7 mouse cellular contexts compared by ENCODE assay signal in the genomic region with DNA sequence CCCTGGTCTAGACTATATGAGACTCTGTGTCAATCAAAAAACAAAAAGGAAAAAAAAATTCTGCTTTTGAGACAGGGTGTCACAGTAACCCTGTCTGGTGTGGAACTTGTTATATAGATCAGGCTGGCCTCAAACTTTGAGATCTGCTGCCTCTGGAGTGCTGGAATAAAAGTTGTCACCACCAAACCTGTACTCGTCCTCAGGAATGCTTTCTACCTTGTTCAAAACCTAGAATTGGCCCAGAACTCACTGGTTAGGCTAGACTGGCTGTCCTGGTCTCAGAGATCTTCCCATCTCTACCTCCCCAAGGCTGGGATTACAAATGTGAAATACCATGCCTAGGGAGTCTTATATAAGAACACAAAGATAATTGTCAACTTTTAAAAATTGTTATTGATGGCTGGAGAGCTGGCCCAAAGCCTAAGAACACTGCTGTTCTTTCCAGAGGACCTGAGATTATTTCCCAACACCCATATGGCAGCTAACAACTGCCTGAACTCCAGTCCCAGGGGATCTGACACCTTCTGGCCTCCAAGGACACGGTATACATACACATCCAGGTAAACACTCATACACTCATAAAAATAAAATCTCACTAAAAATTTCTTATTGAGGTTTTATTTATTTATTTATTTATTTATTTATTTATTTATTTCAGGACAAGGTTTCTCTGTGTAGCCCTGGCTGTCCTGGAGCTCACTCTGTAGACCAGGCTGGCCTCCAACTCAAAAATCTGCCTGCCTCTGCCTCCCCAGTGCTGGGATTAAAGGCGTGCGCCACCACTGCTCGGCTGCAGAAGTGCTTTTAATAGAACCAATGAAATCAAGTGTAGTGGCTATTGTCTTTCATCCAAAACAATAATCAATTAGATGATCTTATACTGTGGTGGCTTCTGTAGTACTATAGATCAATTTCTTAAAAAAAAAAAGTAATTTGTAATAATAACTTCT. TPM values are rescaled to one million over a fixed set of nuclear protein-coding genes. Genes with fewer than 3 reads are reported as not detected.
DNase-seq lines count a peak whose midpoint lies in the region; ATAC-seq and TF ChIP-seq lines count a peak whose summit lies in the region.

No protein-coding gene starts in this region.

- no peaks in the 10 kb centered on the region for H3K27me3 ChIP-seq in liver, adult 2 months (ENCODE audit: control insufficient read depth, insufficient read depth, low read length)
- no peaks in the 10 kb centered on the region for H3K27me3 ChIP-seq in embryonic facial prominence, embryonic 15.5 days
- H3K27me3 ChIP-seq in intestine, postnatal 0 days (replicated peaks; ENCODE audit: control insufficient read depth, insufficient read depth, low read length), result no peaks in the 10 kb centered on the region
- H3K27me3 ChIP-seq in neural tube, embryonic 15.5 days (replicated peaks), result no peaks in the 10 kb centered on the region

- H3K79me2 ChIP-seq in liver, adult 2 months (ENCODE audit: control insufficient read depth, insufficient read depth, low read length), result peaks cover 6% of the 10 kb centered on the region; the same call in 1 of the 2 replicates

- WGBS in liver, adult 2 months, result 73% methylated on average over 5 of the region's 5 CpGs
- 86% methylated on average over 5 of the region's 5 CpGs for WGBS in embryonic facial prominence, embryonic 15.5 days
- 89% methylated on average over 5 of the region's 5 CpGs for WGBS in intestine, postnatal 0 days
- 95% methylated on average over 5 of the region's 5 CpGs for WGBS in neural tube, embryonic 15.5 days

- peak; percentile 46 for DNase-seq in liver, adult 2 months (ENCODE audit: extremely low read depth, low read depth, low spot score)
- no peak for DNase-seq in liver
- DNase-seq in spleen, postnatal 36 days (ENCODE audit: low spot score in 2 of 2), result no peak
- DNase-seq in layer of hippocampus, postnatal 25 days (ENCODE audit: extremely low spot score in 1 of 2, low spot score in 1 of 2), result no peak

- H3K4me3 ChIP-seq in liver, adult 2 months (ENCODE audit: insufficient read depth, low read depth, low read length), result no peak overlapping the region
- no peak overlapping the region for H3K4me3 ChIP-seq in embryonic facial prominence, embryonic 15.5 days (replicated peaks)
- H3K4me3 ChIP-seq in intestine, postnatal 0 days (ENCODE audit: low read depth, low read length), result no peak overlapping the region
- no peak overlapping the region for H3K4me3 ChIP-seq in neural tube, embryonic 15.5 days (replicated peaks)

- no peak overlapping the region for H3K9ac ChIP-seq in liver, adult 2 months (ENCODE audit: low read depth, low read length)
- H3K9ac ChIP-seq in embryonic facial prominence, embryonic 15.5 days, result no peak overlapping the region
- no peak overlapping the region for H3K9ac ChIP-seq in intestine, postnatal 0 days (ENCODE audit: low read depth, low read length)
- H3K9ac ChIP-seq in neural tube, embryonic 15.5 days (replicated peaks), result no peak overlapping the region

- H3K4me1 ChIP-seq in liver, adult 2 months (ENCODE audit: control insufficient read depth, insufficient read depth, low read length), result peaks cover 2% of the 10 kb centered on the region; the same call in 1 of the 2 replicates
- peaks cover 6% of the 10 kb centered on the region; the same call in 1 of the 2 replicates for H3K4me1 ChIP-seq in embryonic facial prominence, embryonic 15.5 days
- 0 out of 2 replicates have a peak, but pooled peaks cover 5% of the 10 kb centered on the region for H3K4me1 ChIP-seq in intestine, postnatal 0 days (replicated peaks; ENCODE audit: control insufficient read depth, insufficient read depth, low read length)
- H3K4me1 ChIP-seq in neural tube, embryonic 15.5 days, result peaks cover 17% of the 10 kb centered on the region

- peak overlapping the region; percentile 72; the same call in 1 of the 2 replicates for H3K4me2 ChIP-seq in embryonic facial prominence, embryonic 15.5 days (replicated peaks)
- H3K4me2 ChIP-seq in intestine, postnatal 0 days (replicated peaks; ENCODE audit: low read depth), result peak overlapping the region; percentile 93; the same call in 1 of the 2 replicates
- no peak overlapping the region for H3K4me2 ChIP-seq in neural tube, embryonic 15.5 days

- ATAC-seq in embryonic facial prominence, embryonic 15.5 days (ENCODE audit: insufficient number of reproducible peaks, low FRiP score, low TSS enrichment, low read depth), result no peak
- ATAC-seq in intestine, postnatal 0 days, result no peak
- no peak for ATAC-seq in neural tube, embryonic 15.5 days (ENCODE audit: low FRiP score)

- no peak for TF ChIP-seq CTCF in liver, adult 2 months (IDR thresholded peaks at IDR 0.05; ENCODE audit: low read depth, low read length)
- no peak for TF ChIP-seq CTCF in intestine, postnatal 0 days (IDR thresholded peaks at IDR 0.05; ENCODE audit: low read depth)

- no peak for TF ChIP-seq POLR2A in liver, adult 2 months (IDR thresholded peaks at IDR 0.05; ENCODE audit: extremely low read depth, insufficient read depth, low read length)

- H3K36me3 ChIP-seq in liver, adult 2 months (ENCODE audit: control insufficient read depth, insufficient read depth, low read length), result no peaks in the 10 kb centered on the region
- H3K36me3 ChIP-seq in embryonic facial prominence, embryonic 15.5 days, result no peaks in the 10 kb centered on the region
- no peaks in the 10 kb centered on the region for H3K36me3 ChIP-seq in intestine, postnatal 0 days (ENCODE audit: control insufficient read depth, insufficient read depth)
- no peaks in the 10 kb centered on the region for H3K36me3 ChIP-seq in neural tube, embryonic 15.5 days

- H3K27ac ChIP-seq in liver, adult 2 months (replicated peaks; ENCODE audit: insufficient read depth, low read depth, low read length), result peak overlapping the region; percentile 55
- H3K27ac ChIP-seq in embryonic facial prominence, embryonic 15.5 days (replicated peaks), result no peak overlapping the region
- 0 out of 2 replicates have a peak overlapping the region, but pooled peaks have one; percentile 30 for H3K27ac ChIP-seq in intestine, postnatal 0 days (ENCODE audit: low read depth, low read length)
- H3K27ac ChIP-seq in neural tube, embryonic 15.5 days (replicated peaks), result peak overlapping the region; percentile 91

- no peaks in the 10 kb centered on the region for H3K9me3 ChIP-seq in embryonic facial prominence, embryonic 15.5 days (replicated peaks)
- no peaks in the 10 kb centered on the region for H3K9me3 ChIP-seq in intestine, postnatal 0 days (ENCODE audit: control insufficient read depth)
- H3K9me3 ChIP-seq in neural tube, embryonic 15.5 days (replicated peaks), result no peaks in the 10 kb centered on the region

RNA-seq across cellular contexts. Expression of gene Lyrm7, which starts 1.0 kb away (rescaled TPM):
- total RNA-seq in liver, adult 2 months (2014; rRNA removed), result 1.3 and 1.8 TPM in 2 replicates
- 0.46 and 1.2 TPM in 2 replicates for polyA plus RNA-seq in liver, adult 2 months (2012; rRNA removed)
- polyA plus RNA-seq in embryonic facial prominence, embryonic 15.5 days (2015; fragmentation: Nextera tagmentation; extraction: Ambion mirVana), result 8.3 and 10.9 TPM in 2 replicates
- 2.7 and 5.8 TPM in 2 replicates for polyA plus RNA-seq in intestine, postnatal 0 days (2015; fragmentation: Nextera tagmentation; extraction: Ambion mirVana)
- polyA plus RNA-seq in neural tube, embryonic 15.5 days (2015; fragmentation: Nextera tagmentation; extraction: Ambion mirVana), result 10.5 and 11.8 TPM in 2 replicates
- 10 to 100 TPM; 24.0 to 41.7 TPM for total RNA-seq in layer of hippocampus, postnatal 25 days (2021)

RNA-seq across cellular contexts. Expression of gene Hint1, which starts 4.4 kb away (rescaled TPM):
- total RNA-seq in liver, adult 2 months (2014; rRNA removed), result 629 and 808 TPM in 2 replicates
- polyA plus RNA-seq in liver, adult 2 months (2012; rRNA removed), result 664 and 683 TPM in 2 replicates
- 512 and 526 TPM in 2 replicates for polyA plus RNA-seq in embryonic facial prominence, embryonic 15.5 days (2015; fragmentation: Nextera tagmentation; extraction: Ambion mirVana)
- 1,016 and 1,041 TPM in 2 replicates for polyA plus RNA-seq in intestine, postnatal 0 days (2015; fragmentation: Nextera tagmentation; extraction: Ambion mirVana)
- polyA plus RNA-seq in neural tube, embryonic 15.5 days (2015; fragmentation: Nextera tagmentation; extraction: Ambion mirVana), result 794 and 878 TPM in 2 replicates
- total RNA-seq in layer of hippocampus, postnatal 25 days (2021), result 100 to 1,000 TPM; 262 to 295 TPM

RNA-seq across cellular contexts. Expression of gene Gpx3, which starts 40.5 kb away (rescaled TPM):
- total RNA-seq in liver, adult 2 months (2014; rRNA removed), result 2.0 and 3.1 TPM in 2 replicates
- 2.7 and 3.3 TPM in 2 replicates for polyA plus RNA-seq in liver, adult 2 months (2012; rRNA removed)
- 285 and 293 TPM in 2 replicates for polyA plus RNA-seq in embryonic facial prominence, embryonic 15.5 days (2015; fragmentation: Nextera tagmentation; extraction: Ambion mirVana)
- 6,664 and 6,785 TPM in 2 replicates for polyA plus RNA-seq in intestine, postnatal 0 days (2015; fragmentation: Nextera tagmentation; extraction: Ambion mirVana)
- polyA plus RNA-seq in neural tube, embryonic 15.5 days (2015; fragmentation: Nextera tagmentation; extraction: Ambion mirVana), result 69.2 and 82.4 TPM in 2 replicates
- 1 to 10 TPM; 4.6 to 5.6 TPM for total RNA-seq in layer of hippocampus, postnatal 25 days (2021)

Comparison
In these comparisons a context has a peak if more than half of its experiments do, and no peak if none do; other contexts are left out.
1. RNA of gene Gpx3, which starts 40.5 kb away (polyA plus RNA-seq): 6,664 to 6,785 TPM in intestine, postnatal 0 days; 285 to 293 TPM in embryonic facial prominence, embryonic 15.5 days, 69.2 to 82.4 TPM in neural tube, embryonic 15.5 days and 2.7 to 3.3 TPM in liver, adult 2 months; every median in the first group is over 10 times any median in the second.